Mouse (Mus musculus) cerebellum, postnatal 10 days (tissue): Measurements from ENCODE around the gene Ocel1.

Experiments used
- DNase-seq, 2 experiments: peaks; one replicate each; pipeline ENCODE4 v3.0.0; 2021; ENCODE audit warnings: mixed read lengths in 2 of 2

The Ocel1 gene

DNA sequence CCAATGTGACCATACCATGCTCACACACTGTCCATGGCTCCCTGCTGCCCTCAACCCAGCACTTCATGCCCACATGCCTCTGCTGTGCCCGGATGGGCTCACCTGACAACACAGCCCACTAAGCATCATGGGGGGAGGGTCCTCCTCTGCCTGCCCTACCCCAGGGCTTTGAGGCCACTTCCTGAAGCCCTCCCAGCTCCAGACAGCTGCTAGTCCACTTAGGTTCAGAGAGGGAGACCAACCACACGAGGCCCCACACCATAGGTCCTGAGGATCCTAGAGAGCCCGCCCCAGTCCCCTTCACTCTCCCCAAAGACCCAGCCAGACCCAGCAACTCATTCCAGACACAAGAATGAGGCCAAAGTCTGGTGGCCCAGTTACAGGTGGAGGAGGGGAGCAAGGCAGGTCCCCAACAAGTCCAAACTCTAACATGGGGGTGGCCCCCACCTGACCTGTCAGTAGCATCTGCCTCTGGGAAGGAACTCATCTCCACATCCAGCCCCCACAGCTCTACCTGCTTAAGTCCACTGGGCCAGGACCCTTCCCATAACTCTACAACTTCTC is 8.5 kb downstream of the Ocel1 start:
- no peak for DNase-seq

DNA sequence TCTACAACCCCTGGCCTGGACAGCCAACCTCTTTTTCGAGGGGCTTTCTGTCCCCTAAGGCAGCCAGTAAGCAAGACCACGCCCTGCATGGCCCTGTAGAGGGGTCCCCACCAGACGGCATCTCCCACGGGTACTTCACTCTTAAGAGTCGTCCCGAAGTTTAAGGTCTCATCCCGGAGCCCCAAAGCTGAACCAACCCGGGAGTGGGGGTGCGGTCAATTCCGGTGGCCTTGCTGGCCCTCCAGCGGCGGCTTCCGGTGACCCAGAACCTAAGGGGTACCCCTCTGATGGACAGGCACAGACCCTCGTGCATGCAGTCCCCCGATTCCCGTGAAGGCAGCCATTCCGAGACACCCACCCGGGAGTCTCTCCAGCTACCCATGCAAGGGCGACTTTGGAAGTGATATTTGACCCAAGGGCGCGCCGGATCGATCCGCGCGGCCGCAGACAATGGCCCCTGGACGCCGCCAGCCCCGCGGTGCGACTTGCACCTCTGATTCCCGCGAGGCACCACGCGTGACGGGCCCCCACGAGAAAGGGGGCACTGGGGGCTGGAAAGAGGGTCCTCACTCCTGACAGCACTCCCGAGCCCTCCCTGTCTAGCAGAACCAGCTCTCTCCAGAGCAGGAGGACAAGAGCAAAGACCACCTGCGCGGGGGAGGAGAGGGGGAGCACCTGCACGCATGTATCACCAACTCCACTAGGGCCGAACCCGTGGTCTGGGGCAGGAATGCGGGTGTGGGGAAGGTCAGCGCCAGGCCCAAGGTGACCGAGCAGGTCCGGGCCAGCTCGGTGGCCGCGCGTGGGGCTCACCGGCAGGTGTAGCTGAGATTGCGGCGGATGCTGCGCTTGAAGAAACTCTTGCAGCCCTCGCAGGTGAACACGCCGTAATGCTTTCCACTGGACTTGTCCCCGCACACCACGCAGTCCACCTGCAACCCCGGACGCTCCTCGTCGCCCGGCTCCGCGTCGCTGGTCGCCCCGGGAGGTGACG is 9.4 kb downstream of the Ocel1 start:
- DNase-seq, result peak; percentile 49 to 52

DNA sequence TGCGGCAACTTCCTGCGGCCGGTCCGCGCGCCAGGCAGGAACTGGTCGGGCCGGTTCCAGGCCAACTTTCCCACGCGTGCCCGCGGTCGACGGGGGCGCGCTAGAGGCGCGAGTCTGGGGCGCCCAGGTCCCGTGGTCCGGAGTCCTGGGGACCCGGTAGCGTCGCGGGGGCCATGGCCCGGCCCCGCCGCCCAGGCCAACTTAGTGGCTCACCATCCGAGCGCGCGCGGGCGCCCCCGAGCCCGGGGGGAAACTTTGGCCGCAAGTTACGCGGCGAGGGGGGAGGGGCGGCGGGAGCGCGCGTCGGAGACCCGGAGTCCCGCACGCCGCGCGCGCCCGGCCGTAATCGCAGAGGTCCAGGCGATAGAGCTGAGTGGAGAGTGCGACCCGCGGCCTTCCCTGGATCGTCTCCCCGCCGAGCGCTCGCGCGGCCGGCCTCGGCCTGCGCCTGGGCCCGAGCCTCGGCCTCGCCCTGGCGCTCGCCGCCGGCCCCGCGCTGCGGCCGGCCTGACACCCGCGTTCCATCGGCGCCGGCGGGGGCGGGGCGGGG is 10.4 kb downstream of the Ocel1 start, which contains the start of gene Nr2f6:
TSS of gene Nr2f6 (minus strand) at position 540 of the 550 bp plus-strand sequence.
- DNase-seq, result peak; percentile 84 to 85

DNA sequence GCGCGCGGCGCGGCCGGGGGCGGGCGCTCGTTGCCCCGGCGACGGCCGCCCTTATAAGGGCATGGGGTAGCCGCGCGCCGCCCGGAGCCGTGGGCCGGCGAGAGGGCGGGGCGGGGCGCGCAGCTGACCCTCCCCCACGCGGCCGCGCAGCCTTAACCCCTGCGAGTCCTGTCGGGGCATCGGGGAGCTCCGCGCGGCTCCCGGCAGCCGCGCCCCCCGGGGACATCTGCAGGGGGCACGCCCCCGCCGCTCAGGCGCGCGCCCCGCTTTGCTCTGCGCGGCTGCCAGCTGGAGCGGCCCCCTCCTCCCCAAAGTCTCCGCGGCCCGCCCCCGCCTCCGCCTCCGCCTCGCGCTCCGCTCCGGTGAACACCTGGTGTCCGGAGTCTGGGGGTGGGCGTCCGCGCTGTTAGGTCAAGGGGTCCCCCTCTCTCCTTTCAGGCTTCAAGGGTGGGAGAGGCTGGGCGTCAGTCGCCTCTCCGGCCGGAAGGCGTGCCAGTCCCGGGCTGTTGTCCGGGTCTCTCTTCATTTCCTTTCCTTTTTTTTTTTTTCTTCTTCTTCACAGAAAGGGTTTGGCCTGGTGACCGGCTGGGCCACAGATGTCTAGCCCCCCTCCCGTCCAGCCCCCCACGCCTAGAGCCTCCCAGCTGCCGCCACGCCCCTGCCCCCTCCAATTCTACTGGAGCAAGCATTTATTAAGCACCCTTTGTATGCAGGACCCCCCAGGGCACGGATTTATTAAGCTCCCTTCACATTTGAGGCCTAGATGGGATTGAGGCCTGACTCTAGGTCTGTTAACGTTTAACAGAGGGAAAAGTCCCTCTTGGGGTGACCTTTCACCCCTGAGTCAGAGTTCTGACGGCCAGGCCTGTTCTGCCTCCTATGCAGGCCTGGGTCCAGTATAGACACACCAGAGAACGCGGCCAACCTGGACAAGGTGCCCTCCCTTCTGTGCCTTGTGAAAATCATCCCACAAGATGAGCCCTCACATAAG is 11.2 kb downstream of the Ocel1 start:
- DNase-seq, result peak; percentile 86 to 92

DNA sequence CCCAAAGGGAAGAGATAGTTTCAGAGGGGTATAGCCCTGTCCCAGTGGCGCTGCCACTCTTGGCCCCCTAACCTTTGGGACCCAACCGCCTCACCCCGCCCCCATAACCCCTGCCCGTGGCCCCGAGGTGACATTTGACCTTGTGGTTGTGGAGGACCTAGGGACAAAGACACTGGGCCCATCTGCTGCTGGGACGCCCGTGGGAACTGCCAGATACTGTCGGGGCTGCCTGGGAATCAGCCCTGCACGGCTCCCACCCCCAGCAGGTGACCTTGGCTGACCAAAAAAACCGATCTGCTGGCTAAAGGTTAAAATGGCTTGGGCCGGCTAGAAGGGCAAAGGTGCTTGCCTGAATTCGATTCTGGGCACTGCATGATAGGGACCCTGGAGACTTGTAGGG is 12.3 kb downstream of the Ocel1 start:
- DNase-seq, result no peak

DNA sequence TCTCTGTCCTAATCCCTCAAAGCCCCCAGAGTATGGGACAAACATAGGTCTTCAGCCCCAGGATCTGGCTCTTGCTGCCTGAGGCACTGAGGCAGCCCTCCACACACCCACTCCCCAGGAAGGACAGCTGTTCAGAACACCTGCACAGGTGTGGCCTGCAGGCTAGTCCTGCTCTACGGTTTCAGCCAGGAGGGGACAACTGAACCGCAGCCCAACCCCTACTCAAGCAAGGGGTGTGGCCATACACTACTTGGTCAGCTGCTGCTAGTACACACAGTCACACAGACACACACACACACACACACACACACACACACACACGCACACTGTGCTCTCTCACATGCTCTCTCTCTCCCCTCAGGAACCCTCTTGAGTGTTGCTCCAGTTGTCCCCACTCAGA is 12.8 kb downstream of the Ocel1 start:
- DNase-seq, result no peak

DNA sequence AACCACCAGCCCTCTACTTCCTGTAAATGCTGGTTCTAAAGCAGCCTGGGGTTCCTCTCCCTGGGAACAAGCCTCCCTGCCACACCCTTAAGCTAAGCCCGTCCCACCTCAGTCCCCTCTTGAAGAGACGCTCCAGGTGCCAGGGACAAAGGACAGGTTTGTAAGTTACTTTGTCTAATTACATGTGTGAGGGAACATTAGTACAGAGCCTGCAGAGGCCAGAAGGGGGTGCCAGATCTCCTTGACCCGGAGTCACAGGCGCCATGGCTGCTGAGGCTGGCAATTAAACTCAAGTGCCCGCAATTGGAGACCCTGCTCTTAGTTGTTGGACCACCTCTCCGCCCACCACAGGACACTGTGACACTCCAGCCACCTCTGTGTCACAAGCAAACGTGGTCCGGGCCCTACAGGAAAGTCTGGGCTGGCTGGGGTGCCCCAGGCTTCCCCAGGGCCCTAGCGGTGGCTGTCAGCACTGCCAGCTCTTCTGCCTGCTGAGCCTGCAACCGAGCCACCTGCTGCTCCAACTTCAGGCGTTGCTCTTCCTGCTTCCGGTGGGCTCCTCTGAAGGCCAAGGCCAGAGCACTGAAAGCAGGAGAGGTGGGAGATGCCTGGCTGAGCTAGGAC is 14.2 kb downstream of the Ocel1 start:
- DNase-seq, result no peak

DNA sequence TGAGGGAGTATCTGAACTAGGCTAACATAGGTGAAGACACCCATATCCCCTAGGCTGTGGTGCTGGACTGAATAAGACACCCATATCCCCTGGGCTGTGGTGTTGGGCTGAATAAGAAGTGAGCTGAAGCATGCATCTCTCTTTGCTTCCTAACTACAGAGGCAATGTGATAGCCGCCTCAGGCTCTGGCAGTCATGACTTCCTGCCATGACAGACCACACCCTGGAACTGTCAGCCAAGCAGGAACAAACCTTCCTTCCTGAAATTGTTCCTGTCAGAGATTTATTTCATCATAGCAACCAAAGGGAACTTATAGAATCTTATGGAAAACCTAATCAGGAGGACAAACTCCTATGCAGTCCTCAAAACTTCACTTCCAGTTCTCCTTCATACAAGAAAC is 17.2 kb downstream of the Ocel1 start:
- DNase-seq, result no peak

DNA sequence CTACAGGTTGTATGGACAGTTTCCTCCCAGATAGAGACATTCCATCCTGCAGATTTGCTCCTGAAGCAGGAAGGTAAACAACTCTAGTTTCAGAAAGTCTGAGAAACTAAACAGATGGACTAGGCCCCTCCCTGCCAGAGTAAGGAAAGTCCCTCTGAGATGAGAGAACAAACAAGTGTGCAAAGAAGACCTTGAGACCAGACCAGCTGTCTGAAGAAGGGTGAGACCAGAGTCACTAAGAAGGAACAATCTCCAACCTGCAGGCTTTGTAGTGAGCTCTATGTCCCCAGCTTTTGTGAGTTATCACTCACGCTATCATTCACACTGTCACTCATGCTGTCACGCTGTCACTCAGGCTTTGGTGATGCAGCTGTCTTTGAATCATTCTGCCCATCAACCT is 20.6 kb downstream of the Ocel1 start:
- DNase-seq, result no peak

DNA sequence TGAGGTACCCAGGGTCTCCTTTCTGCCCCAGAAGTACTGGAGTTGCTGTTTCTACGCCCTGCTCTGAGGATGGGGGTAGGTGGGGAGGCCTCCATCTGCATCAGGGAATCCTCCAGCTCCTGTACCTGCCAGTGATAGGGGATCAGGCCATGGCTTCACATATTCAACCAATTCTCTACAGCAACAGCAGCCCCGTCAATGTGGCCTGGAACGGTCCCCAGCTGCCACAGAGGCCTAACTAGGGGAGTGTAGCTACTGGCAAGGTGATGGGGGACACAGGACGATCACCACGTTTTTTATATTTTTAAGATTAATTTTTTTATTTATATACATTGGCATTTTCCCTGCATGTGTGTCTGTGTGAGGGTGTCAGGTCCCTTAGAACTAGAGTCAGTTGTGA is 21.3 kb downstream of the Ocel1 start:
- no peak for DNase-seq

DNA sequence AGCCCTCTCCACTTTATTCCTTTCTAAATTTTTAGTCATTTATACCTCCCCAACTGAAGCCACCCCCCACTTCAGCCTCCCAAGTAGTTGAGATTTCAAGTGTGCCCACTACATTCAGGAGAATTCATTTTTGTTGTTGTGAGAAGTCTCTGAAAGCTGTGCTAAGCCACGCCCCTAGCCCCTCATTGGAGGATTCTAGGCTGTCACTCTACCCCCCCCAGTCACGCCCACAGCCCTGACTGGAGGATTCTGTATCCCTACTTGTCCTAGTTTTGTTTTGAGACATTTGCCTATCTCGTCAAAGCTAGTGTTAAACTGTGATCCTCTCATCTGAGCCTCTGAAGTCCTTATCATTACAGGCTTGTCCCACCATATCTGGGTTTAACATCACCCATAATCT is 21.8 kb downstream of the Ocel1 start:
- peak; percentile 49 to 51 for DNase-seq

DNA sequence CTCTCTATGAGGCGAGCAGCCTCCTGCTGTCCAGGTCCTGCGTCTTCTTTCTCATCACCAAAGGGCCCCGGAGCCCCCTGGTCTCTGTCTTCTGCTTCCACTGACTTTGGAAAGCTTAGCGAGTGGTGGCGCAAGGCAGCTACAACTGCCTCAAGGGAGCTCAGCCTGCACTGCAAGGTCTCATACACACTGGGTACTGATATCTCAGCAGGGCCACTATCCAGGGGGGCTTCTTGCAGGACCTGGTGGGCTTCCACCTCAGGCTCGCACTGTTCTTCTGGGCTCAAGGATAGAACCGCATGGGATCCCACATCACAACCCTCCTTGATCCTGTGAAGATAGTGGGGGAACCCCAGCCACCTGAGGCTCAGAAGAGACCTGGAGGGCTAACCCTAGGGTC is 23.4 kb downstream of the Ocel1 start:
- DNase-seq, result no peak

DNA sequence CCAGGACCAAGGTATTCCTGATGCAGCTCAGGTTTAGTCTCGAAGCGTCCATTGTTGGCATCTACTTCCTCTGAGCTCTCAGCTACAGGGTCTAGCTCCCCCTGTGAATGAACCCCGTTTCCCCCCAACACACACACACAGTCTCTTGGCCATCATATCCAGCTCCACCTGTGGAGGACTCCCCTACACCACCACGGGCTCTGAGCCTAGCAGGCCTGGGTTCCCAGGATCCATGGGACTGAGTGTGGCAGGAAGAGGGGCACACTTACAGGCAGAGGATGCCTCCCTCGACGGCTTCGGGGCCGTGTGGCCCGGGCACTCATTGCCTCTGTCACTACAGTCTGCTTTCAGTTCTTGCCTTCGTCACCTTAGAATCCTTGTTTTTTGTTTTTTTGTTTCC is 24.0 kb downstream of the Ocel1 start:
- no peak for DNase-seq

DNA sequence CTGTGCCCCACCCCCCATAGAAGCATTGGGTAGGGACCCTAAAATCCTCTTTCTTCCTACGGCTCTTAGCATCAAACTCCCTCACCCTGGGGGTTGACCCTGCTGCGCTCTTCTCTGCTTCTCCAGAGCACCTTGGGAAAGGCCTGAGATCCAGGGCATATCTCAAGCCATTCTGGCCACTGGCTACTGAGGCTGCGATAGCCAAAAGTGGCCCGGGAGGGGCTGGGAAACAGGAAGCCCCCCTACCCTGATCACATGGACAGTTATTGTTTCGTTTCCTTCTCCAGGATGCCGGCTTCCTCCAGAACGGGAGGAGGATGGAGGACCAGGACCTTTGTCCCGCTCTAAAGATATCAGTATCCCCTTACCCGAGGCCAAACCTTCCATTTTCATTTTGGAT is 24.5 kb downstream of the Ocel1 start, which contains the start of gene Ushbp1:
TSS of gene Ushbp1 (minus strand) at position 174 of the 400 bp plus-strand sequence.
- peak in 1 of 2 experiments; percentile 17 for DNase-seq

DNA sequence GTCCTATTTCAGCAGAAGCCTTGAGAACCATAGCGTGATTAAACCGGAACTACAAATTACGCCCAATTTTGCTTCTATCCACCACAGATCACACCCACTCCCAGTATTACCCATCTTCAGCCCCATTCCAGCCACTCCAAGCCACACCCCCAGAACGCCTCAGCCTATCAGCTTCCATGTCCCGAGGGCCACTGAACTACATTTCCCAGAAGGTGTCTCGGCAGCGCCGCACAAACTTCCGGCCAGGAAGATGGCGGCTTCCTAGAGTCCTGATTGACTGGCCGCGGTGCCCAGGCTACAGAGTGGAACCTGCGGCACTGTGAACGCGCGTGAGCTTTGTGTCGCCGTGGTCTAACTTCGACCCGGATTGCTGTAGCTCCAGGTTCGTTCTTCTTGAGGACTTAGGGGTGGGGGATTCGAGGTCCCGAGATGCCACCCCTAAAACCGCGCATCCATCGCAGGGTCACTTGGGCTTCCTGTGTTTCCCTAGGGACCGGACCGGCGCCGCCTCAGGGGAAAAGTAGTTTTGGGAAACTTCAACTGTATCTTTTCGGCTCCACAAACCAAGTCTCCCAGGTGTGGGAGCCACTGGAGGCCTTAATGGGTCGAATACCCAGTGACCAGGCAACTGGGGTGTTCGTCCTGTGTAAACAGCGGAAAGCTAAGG is 25.7 kb downstream of the Ocel1 start, which contains the start of gene Babam1:
TSS of gene Babam1 (plus strand) at position 223 of the 667 bp plus-strand sequence.
- DNase-seq, result peak; percentile 96 to 97

DNA sequence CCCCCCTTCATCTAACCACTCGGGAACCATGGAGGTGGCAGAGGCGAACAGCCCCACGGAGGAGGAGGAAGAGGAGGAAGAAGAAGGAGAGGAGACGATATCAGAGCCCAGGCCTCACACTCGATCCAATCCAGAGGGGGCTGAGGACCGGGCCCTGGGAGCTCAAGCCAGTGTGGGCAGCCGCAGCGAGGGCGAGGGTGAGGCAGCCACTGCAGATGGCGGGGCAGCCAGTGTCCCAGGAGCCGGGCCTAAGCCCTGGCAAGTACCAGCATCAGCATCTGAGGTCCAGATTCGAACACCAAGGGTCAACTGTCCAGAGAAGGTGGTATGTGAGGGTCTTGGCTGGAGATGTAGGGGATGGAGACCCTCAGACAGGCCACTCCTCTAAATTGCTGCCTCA is 26.6 kb downstream of the Ocel1 start:
- no peak for DNase-seq

DNA sequence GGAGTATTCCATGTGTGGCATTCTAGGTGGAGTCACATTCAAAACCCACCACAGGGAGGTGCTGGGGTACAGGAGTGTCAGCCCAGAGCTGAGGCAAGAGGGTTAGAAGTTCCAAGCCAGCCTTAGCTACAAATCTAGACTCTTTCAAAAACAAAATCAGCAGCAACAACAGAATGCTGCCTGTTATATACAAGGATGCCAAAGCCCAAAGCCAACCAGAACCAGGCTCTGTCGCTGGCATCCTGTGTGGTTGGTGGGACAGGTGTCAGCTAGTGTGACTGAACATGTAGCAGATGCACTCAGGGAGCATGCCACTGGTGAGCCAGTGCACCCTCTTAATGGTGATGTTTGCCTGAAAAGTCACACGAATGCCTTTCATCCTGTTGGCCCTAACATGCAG is 29.7 kb downstream of the Ocel1 start:
- DNase-seq, result no peak

DNA sequence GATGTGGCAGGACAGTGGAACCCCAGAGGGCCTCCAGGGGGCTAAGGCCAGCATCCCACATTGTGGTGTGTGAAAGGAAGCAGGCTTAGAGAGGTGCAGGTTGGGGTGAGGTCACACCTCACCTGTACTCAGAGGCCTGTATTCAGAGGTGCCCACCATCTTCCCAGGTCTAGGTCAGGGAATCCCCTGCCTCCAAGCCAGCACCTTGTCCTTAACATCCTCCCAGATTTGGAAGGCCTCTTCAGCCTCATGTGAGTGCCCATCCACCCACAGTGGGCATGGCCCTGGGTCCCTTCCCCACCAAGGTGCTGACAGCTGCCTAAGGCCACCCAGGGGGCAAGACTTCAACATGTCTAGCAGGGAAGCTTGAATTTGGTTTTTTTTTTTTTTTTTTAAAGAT is 30.4 kb downstream of the Ocel1 start:
- no peak for DNase-seq

DNA sequence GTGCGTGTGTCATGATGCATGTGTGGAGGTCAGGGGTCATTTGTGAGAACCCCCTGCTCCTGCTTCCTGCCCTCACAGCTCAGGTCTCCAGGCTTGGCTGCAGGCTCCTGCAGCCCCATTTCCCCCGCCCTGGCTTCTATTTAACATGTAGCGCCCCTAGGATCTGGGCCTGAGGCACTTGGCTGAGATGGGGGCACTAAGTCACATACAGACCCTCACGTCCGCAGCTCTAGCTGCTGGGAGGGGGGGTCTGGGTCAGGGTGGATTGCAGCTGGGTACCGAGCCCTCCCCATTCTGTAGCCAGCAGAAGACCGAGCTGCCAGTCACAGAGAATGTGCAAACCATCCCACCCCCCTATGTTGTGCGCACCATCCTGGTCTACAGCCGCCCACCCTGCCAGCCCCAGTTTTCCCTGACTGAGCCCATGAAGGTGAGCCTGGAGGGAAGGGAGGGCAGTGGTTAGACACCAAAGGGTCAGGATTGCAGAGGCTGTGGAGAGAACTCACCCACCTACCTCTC is 31.4 kb downstream of the Ocel1 start:
- no peak for DNase-seq

DNA sequence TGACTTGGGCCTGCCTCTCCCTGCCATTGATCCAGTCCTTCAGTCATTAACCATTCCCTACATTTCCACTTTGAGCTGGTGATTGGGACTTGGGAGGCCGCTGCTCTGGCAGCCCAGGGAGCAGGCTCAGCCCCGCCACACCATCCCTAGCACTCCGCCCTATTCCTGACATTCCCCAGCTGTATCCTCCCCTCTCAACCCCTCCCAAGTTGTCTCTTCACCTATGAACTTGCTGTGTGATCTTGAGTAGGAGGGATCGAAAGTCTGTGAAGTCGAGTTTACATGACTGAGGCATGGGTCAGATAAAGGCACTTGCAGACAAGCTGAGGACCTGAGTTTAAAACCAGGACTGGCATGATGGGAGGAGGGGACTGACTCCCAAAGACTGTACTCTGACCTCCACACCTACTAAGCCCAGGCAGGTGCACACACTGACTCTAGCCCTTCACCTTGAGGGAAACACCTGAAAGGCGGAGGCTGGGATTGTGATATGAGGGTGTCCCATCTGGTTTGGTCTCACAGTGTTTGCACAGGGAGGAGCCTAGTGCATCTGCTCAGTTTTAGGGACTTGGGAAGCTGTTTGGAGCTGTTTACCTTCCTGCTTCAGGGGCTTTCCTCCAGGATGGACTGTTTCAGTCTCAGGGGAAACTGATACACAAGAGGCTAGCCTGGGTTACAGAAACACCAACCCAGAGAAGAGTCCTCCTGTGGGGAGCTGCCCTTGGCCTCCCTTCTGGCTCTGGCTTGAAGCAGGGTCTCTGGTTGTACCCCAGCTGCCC is 32.2 kb downstream of the Ocel1 start:
- no peak for DNase-seq
